Mouse (Mus musculus) C2C12 (cell line): ENCODE data around the gene E130308A19Rik. TPM values are rescaled to one million over a fixed set of nuclear protein-coding genes. Genes with fewer than 3 reads are reported as not detected.

ENCODE experiments used
- H3K27me3 ChIP-seq: one replicate; pipeline ENCODE4 v1.6.1; 2011; ENCODE audit not compliant: control insufficient read depth, insufficient read depth, insufficient read length
- H3K36me3 ChIP-seq: one replicate; pipeline ENCODE4 v1.6.1; 2011; ENCODE audit not compliant: control insufficient read depth, insufficient read depth
- H3K4me3 ChIP-seq: one replicate; pipeline ENCODE4 v1.5.1; 2011; ENCODE audit warnings: mild to moderate bottlenecking, control low read depth; ENCODE audit not compliant: poor library complexity, insufficient read depth, severe bottlenecking
- H3K79me2 ChIP-seq: one replicate; pipeline ENCODE4 v1.6.1; 2011; ENCODE audit not compliant: control insufficient read depth, insufficient read depth
- H3K79me3 ChIP-seq: one replicate; pipeline ENCODE4 v1.6.1; 2011; ENCODE audit warnings: low read depth, control low read depth
- H3ac ChIP-seq: one replicate; pipeline ENCODE3; 2011; ENCODE audit warnings: low read depth; ENCODE audit not compliant: control insufficient read depth, insufficient read length
- CEBPB ChIP-seq: IDR thresholded peaks from one replicate; pipeline ENCODE4 v1.6.1; 2011; ENCODE audit warnings: low read depth, mild to moderate bottlenecking, control low read depth, moderate library complexity
- CTCF ChIP-seq: IDR thresholded peaks from one replicate; pipeline ENCODE4 v1.5.1; 2011; ENCODE audit not compliant: control insufficient read depth, insufficient read depth, insufficient read length
- FOSL1 ChIP-seq: IDR thresholded peaks from one replicate; pipeline ENCODE4 v1.8.0; 2011; ENCODE audit warnings: mild to moderate bottlenecking, low read length; ENCODE audit not compliant: poor library complexity, insufficient read depth, severe bottlenecking
- MAX ChIP-seq: IDR thresholded peaks from one replicate; pipeline ENCODE4 v1.6.1; 2011; ENCODE audit warnings: mild to moderate bottlenecking, control low read depth
- MYOD1 ChIP-seq: IDR thresholded peaks from one replicate; pipeline ENCODE4 v1.6.1; 2011; ENCODE audit warnings: low read depth; ENCODE audit not compliant: control insufficient read depth, insufficient read length
- MYOG ChIP-seq: IDR thresholded peaks from one replicate; pipeline ENCODE4 v1.6.1; 2011; ENCODE audit not compliant: control insufficient read depth, insufficient read length; ENCODE audit errors: extremely low read depth
- USF1 ChIP-seq: IDR thresholded peaks from one replicate; pipeline ENCODE4 v1.6.1; 2011; ENCODE audit warnings: low read depth, mild to moderate bottlenecking, control low read depth, moderate library complexity
- polyA plus RNA-seq: library from polyadenylated mRNA; unstranded; fragments of >200 nt; fragmentation: generic; extraction: Trizol; gene quantifications from one replicate; pipeline ENCODE4 v1.2.1, GENCODE M21; 2012; ENCODE audit warnings: missing spikeins

E130308A19Rik gene
- polyA plus RNA-seq, 1 experiment: 1.8 TPM

GRCm38 (mm10) chr4:59739321-59739720 is 113.3 kb downstream of the E130308A19Rik start:
- no peak for TF ChIP-seq MAX
- no peak for TF ChIP-seq CTCF
- TF ChIP-seq MYOD1: no peak
- no peak for TF ChIP-seq MYOG
- no peak for TF ChIP-seq FOSL1
- no peak for TF ChIP-seq USF1
- TF ChIP-seq CEBPB: no peak
- no peaks in the 10 kb centered on the region for H3K27me3 ChIP-seq
- H3K4me3 ChIP-seq: no peak overlapping the region
- H3K79me3 ChIP-seq: no peaks in the 10 kb centered on the region
- H3K36me3 ChIP-seq: no peaks in the 10 kb centered on the region
- no peaks in the 10 kb centered on the region for H3K79me2 ChIP-seq
- no peak overlapping the region for H3ac ChIP-seq

DNA sequence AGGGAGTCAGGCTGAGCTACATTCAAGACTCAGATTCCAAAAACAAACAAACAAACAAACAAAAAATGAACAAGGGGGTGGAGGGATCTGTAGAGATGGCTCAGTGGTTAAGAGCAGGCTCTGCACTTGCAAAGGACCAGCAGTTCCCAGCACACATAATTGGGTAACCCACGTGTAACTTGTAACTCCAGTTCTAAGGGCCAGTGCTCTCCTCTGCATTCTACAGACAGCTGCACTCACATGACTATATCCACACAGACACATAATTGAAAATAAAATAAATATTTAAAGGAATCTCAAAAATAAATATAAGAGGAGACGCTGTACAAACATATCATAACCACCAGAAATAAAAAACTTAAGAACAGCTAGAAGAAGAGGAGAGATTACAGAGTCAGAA is 113.9 kb downstream of the E130308A19Rik start:
- H3K36me3 ChIP-seq: no peaks in the 10 kb centered on the region
- no peak overlapping the region for H3K4me3 ChIP-seq
- H3K27me3 ChIP-seq: no peaks in the 10 kb centered on the region
- no peak overlapping the region for H3ac ChIP-seq
- TF ChIP-seq CTCF: no peak
- no peak for TF ChIP-seq USF1
- TF ChIP-seq FOSL1: no peak
- no peak for TF ChIP-seq MAX
- TF ChIP-seq MYOG: no peak
- no peak for TF ChIP-seq MYOD1
- TF ChIP-seq CEBPB: no peak
- H3K79me2 ChIP-seq: no peaks in the 10 kb centered on the region
- H3K79me3 ChIP-seq: no peaks in the 10 kb centered on the region

DNA sequence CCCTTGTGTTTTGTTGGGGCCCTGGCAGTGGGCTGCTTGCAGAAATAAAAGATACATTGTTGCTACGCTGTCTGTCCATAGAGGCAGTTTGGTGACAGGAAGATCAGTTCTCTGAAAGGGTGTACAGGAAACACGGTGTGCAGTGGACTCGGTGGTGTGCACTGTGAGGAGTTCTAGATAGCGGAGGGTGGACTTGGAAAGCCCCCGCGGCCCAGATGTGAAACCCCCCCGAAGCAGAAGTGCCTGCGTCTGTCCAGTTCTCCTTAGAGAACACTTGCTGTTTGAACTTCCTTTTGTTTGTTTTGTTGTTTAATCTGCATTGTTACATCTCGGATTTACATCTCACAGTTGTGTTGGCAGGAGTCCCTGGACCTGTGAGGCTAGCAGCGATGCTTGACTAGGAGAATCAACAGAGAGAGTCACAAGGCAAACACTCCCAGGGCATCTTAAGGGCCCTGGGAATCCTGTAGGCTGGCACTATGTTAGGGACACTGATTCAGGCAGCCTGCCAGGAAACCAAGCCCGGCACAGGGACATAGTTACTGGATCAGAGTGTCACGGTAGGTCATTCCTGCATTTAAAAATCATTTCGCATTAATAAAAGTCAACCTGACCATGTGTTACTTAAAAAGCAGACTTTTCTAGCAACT is 127.6 kb downstream of the E130308A19Rik start:
- H3ac ChIP-seq: no peak overlapping the region
- H3K79me3 ChIP-seq: no peaks in the 10 kb centered on the region
- no peaks in the 10 kb centered on the region for H3K36me3 ChIP-seq
- no peak overlapping the region for H3K4me3 ChIP-seq
- no peaks in the 10 kb centered on the region for H3K27me3 ChIP-seq
- no peak for TF ChIP-seq MYOG
- no peak for TF ChIP-seq CTCF
- no peak for TF ChIP-seq MYOD1
- TF ChIP-seq MAX: no peak
- TF ChIP-seq CEBPB: no peak
- no peak for TF ChIP-seq FOSL1
- no peaks in the 10 kb centered on the region for H3K79me2 ChIP-seq

DNA sequence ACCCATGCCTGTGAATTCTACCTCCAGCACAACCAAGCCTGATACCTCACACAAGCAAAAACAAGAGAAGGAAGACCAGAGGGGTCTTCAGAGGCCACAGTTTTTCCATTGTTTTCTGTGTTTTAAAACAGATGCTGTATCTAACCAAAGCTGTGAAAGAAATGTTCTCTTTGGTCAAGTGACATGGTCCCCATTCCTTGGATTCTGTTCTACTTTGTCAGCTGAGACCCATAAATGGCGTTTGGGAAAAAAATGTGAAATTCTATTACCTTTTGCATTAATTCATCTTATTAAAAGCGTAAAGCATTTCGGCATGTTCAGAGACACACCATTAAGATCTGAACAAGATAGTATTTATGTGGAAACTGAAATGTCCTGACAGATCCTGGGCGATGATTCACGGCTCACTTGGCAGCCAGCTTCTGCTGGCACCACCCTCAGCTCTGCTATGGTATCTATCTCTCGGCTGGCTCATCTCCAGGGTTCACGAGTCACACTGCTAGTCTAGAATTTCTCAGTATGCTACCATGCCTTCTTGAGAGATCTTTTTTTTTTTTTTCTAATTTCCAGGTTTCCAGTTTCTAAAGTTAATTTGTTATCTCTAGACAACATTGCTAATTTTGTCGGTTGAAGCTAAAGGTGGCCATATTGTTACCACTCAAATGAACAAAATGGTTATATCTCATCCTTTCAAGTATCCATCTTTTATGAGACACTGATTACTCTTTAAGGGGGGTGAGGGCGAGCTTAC is 130.5 kb downstream of the E130308A19Rik start:
- TF ChIP-seq CEBPB (no peak), MAX (no peak), CTCF (no peak), MYOD1 (no peak), MYOG (no peak), USF1 (no peak), FOSL1 (no peak)
- no peak overlapping the region for H3ac ChIP-seq
- H3K27me3 ChIP-seq: no peaks in the 10 kb centered on the region

DNA sequence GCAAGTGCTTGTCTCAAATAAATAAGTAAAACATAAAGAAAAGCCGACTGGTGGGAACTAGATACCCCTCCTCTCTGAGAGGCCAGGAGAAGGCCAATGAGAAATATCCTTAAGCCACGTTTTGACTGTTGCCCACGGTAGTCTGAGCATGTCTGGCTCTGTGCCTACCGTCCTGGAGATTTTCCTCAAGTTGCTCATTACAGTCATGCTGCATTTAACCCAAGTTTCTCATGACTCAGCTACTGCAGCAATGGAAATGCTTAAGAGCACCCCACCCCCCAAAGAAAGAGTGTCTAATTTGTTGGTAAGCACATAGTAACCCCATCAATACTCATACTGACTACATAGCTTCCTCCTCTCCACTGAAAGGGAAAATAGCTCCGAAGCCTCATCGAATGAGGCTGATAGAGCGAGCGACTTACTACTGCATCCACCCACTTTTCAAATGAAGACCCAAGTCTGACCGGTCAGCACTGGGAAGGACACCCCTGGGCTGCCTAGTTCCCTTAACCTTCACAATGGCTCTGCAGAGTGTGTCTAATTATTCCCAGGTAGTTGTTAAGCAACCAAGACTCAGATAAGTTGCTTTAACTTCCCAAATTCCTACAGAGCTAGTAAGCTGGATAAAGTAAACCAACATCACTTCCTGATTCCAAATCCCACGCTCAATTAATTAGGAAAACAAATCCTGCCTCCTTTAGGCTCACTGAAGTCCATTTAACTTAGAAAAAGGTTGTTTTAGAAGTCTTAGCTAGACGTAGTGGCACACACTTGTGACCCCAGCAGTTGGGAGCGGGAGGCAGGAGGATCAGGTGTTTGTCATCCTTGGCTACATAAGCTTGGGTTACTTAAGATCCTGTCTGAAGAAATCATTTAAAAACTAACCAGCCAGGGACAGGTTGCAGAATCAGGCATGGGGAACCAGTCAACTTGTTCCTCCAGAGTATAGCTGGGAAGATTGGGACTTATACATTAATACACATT is 131.7 kb downstream of the E130308A19Rik start:
- Histone ChIP-seq H3K27me3 (no peaks in the 10 kb centered on the region), H3K79me3 (no peaks in the 10 kb centered on the region), H3K79me2 (no peaks in the 10 kb centered on the region), H3ac (no peak overlapping the region), H3K4me3 (no peak overlapping the region), H3K36me3 (no peaks in the 10 kb centered on the region)
- TF ChIP-seq USF1: no peak
- no peak for TF ChIP-seq FOSL1
- no peak for TF ChIP-seq CTCF
- TF ChIP-seq MYOD1: no peak
- TF ChIP-seq MAX: no peak
- no peak for TF ChIP-seq MYOG
- no peak for TF ChIP-seq CEBPB

More for the DNA sequence above, 130.5 kb downstream of the E130308A19Rik start:
- no peaks in the 10 kb centered on the region for H3K79me2 ChIP-seq
- no peak overlapping the region for H3K4me3 ChIP-seq
- H3K79me3 ChIP-seq: no peaks in the 10 kb centered on the region
- H3K36me3 ChIP-seq: no peaks in the 10 kb centered on the region
